Mouse (Mus musculus): ENCODE results near the gene Adamts17. TPM values are rescaled to one million over a fixed set of nuclear protein-coding genes. Genes with fewer than 3 reads are reported as not detected.

Gene Adamts17
- polyA plus RNA-seq, 1 experiment from 2014 or later, result 3.3 TPM

DNA sequence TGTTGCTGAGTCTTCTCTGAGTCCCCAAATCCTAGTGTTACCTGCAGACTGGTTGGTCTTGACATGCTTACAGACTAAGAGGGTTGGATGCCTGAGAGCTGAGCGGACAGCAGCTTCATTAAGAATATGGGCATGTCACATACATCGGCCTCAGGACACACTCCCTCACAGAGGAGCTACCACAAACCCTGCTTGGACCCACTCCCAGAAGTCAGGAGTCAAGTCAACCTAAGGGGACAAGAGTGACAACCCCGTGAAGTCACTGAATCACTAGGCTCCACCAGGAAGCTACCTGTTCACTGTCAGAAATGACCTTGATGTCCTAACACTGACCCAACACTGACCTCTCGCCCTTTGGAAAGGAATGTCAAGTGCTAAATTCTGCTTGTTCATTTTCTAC is 226.1 kb downstream of the Adamts17 start:
- Histone ChIP-seq H3K27me3 (replicated peaks; ENCODE audit: control insufficient read depth, insufficient read depth, low read length) (no peaks in the 10 kb centered on the region), H3K4me1 (ENCODE audit: control insufficient read depth, insufficient read depth, low read depth, low read length) (no peaks in the 10 kb centered on the region), H3K36me3 (ENCODE audit: control insufficient read depth, insufficient read depth, low read length) (no peaks in the 10 kb centered on the region), H3K9ac (ENCODE audit: low read depth, low read length) (no peak overlapping the region), H3K4me2 (ENCODE audit: low read length) (no peak overlapping the region), H3K9me3 (ENCODE audit: control insufficient read depth, low read length) (no peaks in the 10 kb centered on the region), H3K27ac (ENCODE audit: low read depth, low read length) (no peak overlapping the region), H3K4me3 (ENCODE audit: low read length) (no peak overlapping the region)
- WGBS, result 89% methylated on average over 4 of the region's 4 CpGs
- no peak for ATAC-seq

- no peaks in the 10 kb centered on the region for H3K4me1 ChIP-seq (ENCODE audit: control insufficient read depth, insufficient read depth, low read depth, low read length)
- H3K36me3 ChIP-seq (ENCODE audit: control insufficient read depth, insufficient read depth, low read length), result no peaks in the 10 kb centered on the region
- H3K4me3 ChIP-seq (ENCODE audit: low read length), result no peak overlapping the region
- H3K27me3 ChIP-seq (replicated peaks; ENCODE audit: control insufficient read depth, insufficient read depth, low read length), result no peaks in the 10 kb centered on the region
- no peak overlapping the region for H3K9ac ChIP-seq (ENCODE audit: low read depth, low read length)
- no peak overlapping the region for H3K27ac ChIP-seq (ENCODE audit: low read depth, low read length)
- WGBS, result 87% methylated on average over 10 of the region's 10 CpGs
- no peaks in the 10 kb centered on the region for H3K9me3 ChIP-seq (ENCODE audit: control insufficient read depth, low read length)
- ATAC-seq, result no peak
- no peak overlapping the region for H3K4me2 ChIP-seq (ENCODE audit: low read length)
Measured at GRCm38 (mm10) chr7:67072015-67072685, 232.6 kb downstream of the Adamts17 start.

- H3K4me3 ChIP-seq (ENCODE audit: low read length), result no peak overlapping the region
- H3K27ac ChIP-seq (ENCODE audit: low read depth, low read length), result no peak overlapping the region
- no peaks in the 10 kb centered on the region; the same call in 1 of the 2 replicates for H3K9me3 ChIP-seq (ENCODE audit: control insufficient read depth, low read length)
- H3K4me1 ChIP-seq (ENCODE audit: control insufficient read depth, insufficient read depth, low read depth, low read length), result no peaks in the 10 kb centered on the region; the same call in 1 of the 2 replicates
- WGBS, result 94% methylated on average over 10 of the region's 10 CpGs
- H3K4me2 ChIP-seq (ENCODE audit: low read length), result no peak overlapping the region
- H3K9ac ChIP-seq (ENCODE audit: low read depth, low read length), result no peak overlapping the region
- H3K36me3 ChIP-seq (ENCODE audit: control insufficient read depth, insufficient read depth, low read length), result no peaks in the 10 kb centered on the region
- ATAC-seq, result no peak
- H3K27me3 ChIP-seq (replicated peaks; ENCODE audit: control insufficient read depth, insufficient read depth, low read length), result no peaks in the 10 kb centered on the region
Measured at GRCm38 (mm10) chr7:67082751-67083150, 243.2 kb downstream of the Adamts17 start.

DNA sequence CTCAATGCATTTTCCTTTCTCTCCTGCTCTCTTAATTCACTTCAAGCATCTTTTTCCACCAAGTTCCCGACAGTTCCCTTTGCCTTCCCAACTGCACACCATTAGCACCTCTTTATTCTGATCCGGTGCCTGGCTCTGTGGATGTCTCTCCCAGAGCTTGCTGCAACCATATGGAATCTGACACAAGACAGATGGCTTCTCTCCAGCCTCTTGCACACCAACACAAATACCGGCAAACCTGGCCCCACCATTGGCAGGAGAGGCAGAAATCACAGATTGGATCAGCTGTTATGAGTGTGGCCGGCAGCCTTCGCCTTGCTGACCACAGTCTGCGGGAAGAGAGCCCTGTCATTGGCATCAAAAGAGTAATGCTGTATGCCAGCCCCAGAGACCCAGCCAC is 248.2 kb downstream of the Adamts17 start:
- WGBS, result 31% methylated on average over 6 of the region's 6 CpGs
- Histone ChIP-seq H3K4me3 (ENCODE audit: low read length) (no peak overlapping the region), H3K9me3 (ENCODE audit: control insufficient read depth, low read length) (no peaks in the 10 kb centered on the region; the same call in 1 of the 2 replicates), H3K27ac (ENCODE audit: low read depth, low read length) (no peak overlapping the region), H3K4me1 (ENCODE audit: control insufficient read depth, insufficient read depth, low read depth, low read length) (no peaks in the 10 kb centered on the region; the same call in 1 of the 2 replicates), H3K36me3 (ENCODE audit: control insufficient read depth, insufficient read depth, low read length) (no peaks in the 10 kb centered on the region), H3K4me2 (ENCODE audit: low read length) (no peak overlapping the region), H3K27me3 (replicated peaks; ENCODE audit: control insufficient read depth, insufficient read depth, low read length) (no peaks in the 10 kb centered on the region), H3K9ac (ENCODE audit: low read depth, low read length) (no peak overlapping the region)
- peak; percentile 83 for ATAC-seq

GRCm38 (mm10) chr7:67097096-67097495 is 257.6 kb downstream of the Adamts17 start:
- WGBS, result 81% methylated on average over 2 of the region's 2 CpGs
- no peaks in the 10 kb centered on the region for H3K4me1 ChIP-seq (ENCODE audit: control insufficient read depth, insufficient read depth, low read depth, low read length)

DNA sequence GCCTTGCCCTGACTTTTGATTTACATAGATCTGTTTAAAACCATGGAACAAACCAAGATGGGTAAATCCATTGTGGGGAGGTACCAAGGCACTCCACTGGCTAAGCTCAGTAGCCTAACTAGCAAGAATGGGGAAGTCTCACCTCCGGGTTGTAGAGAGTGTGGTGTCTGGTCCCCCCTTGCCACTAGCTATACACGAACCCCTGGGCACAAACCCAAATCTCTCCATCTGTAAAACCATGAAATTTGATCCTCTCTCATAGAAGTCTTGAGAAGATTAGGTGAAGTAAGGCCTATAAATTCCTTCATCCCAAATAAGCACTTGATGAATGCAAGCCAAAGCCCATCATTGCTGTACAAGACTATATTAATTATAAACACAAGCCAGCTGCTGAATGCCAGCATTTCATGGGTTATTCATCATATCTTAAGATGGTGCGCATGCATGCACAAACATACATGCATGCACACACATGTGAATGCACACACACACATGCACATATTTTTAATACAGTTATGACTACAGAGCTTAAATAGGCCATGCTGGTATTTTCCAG is 262.0 kb downstream of the Adamts17 start:
- ATAC-seq, result no peak
- Histone ChIP-seq H3K27me3 (replicated peaks; ENCODE audit: control insufficient read depth, insufficient read depth, low read length) (no peaks in the 10 kb centered on the region), H3K9ac (ENCODE audit: low read depth, low read length) (no peak overlapping the region), H3K36me3 (ENCODE audit: control insufficient read depth, insufficient read depth, low read length) (no peaks in the 10 kb centered on the region), H3K4me2 (ENCODE audit: low read length) (no peak overlapping the region), H3K27ac (ENCODE audit: low read depth, low read length) (no peak overlapping the region), H3K9me3 (ENCODE audit: control insufficient read depth, low read length) (no peaks in the 10 kb centered on the region), H3K4me1 (ENCODE audit: control insufficient read depth, insufficient read depth, low read depth, low read length) (no peaks in the 10 kb centered on the region), H3K4me3 (ENCODE audit: low read length) (no peak overlapping the region)
- WGBS, result 76% methylated on average over 3 of the region's 3 CpGs

More at GRCm38 (mm10) chr7:67097096-67097495, 257.6 kb downstream of the Adamts17 start:
- Histone ChIP-seq H3K27ac (ENCODE audit: low read depth, low read length) (no peak overlapping the region), H3K4me3 (ENCODE audit: low read length) (no peak overlapping the region), H3K27me3 (replicated peaks; ENCODE audit: control insufficient read depth, insufficient read depth, low read length) (no peaks in the 10 kb centered on the region), H3K9me3 (ENCODE audit: control insufficient read depth, low read length) (no peaks in the 10 kb centered on the region), H3K9ac (ENCODE audit: low read depth, low read length) (no peak overlapping the region), H3K4me2 (ENCODE audit: low read length) (no peak overlapping the region), H3K36me3 (ENCODE audit: control insufficient read depth, insufficient read depth, low read length) (no peaks in the 10 kb centered on the region)
- no peak for ATAC-seq

DNA sequence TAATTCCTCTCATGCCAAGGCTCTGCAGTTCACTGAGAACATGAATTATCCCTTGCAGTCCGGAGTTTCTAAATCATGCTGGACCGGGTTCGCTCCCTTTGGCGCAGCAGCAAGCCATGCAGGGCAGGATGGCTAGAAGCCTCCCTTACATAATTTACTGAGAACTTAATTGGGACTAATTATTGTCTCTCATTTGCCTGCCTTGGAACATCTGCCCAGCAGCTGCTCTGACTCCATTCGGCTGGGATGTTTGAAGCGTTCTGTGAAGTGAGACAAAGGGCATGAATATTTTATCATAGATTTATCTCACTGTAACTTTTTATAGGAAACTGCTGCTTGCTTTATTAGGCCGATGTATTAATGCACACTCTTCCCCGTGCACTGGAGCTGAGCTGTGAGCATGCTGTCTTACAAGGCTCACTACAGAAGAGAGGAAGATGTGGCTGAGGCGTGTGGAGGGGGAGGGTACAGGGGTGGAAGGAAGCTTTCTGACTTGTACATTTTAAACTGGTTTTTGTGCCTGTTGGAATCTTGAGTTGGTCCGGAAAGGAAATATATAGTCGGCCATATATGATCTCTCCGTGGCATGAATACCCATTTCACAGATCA is 271.1 kb downstream of the Adamts17 start:
- Histone ChIP-seq H3K9me3 (ENCODE audit: control insufficient read depth, low read length) (no peaks in the 10 kb centered on the region), H3K36me3 (ENCODE audit: control insufficient read depth, insufficient read depth, low read length) (no peaks in the 10 kb centered on the region), H3K9ac (ENCODE audit: low read depth, low read length) (no peak overlapping the region), H3K4me2 (ENCODE audit: low read length) (no peak overlapping the region), H3K4me3 (ENCODE audit: low read length) (no peak overlapping the region), H3K27me3 (replicated peaks; ENCODE audit: control insufficient read depth, insufficient read depth, low read length) (no peaks in the 10 kb centered on the region), H3K4me1 (ENCODE audit: control insufficient read depth, insufficient read depth, low read depth, low read length) (no peaks in the 10 kb centered on the region), H3K27ac (ENCODE audit: low read depth, low read length) (no peak overlapping the region)
- 67% methylated on average over 12 of the region's 12 CpGs for WGBS
- peak; percentile 86 for ATAC-seq

DNA sequence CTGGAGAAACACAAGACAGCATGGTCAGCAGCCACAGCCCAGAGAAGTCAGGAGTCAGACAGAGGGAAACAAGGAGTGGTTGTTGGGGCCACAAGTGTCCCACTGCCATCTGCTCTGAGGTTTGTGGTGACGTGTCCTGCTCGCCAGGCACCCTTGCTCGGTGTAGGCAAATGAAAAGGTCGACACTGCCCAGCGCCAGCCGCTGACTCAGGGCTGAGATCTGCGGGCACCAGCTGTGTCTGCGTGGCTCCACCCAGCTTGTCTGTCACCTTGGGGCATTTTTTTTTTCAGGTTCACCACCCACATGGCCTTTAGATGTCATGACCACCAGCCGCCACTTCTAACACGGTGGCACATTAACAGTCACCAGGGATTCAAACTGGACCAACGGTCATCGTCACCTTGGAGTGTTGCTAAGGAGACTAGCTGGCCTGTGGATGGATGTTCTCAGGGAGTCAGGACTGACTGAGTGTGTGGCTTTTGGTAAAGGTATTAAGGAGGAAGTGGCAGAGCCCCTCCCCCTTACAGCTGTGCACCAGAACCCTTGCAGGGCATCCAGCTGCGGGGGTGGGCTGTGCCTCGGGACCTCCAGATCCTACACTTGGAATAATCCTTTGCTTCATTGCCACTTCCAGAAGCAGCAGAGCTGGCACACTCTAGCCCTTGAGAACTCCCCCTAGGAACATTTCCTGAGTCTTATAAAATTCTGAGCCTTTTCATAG is 273.1 kb downstream of the Adamts17 start:
- 70% methylated on average over 14 of the region's 14 CpGs for WGBS

DNA sequence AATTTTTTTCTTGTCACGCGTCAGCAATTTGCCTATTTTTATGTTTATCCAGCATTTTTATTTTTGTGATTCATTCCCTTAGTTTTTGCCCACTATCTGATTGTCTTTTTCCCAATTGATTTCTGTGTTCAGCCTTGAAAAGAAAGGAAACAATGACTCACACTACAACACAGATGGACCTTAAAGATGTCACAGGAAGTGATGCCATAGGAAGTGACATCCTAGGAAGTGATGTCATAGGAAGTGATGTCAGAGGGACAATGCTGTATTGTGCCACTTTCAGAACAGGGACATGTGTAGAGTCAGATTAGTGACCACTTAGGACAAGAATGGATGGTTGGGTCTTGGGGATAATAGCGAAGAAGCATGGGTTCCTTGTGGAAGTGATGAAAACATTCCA is 274.5 kb downstream of the Adamts17 start:
- Histone ChIP-seq H3K4me3 (ENCODE audit: low read length) (no peak overlapping the region), H3K4me1 (ENCODE audit: control insufficient read depth, insufficient read depth, low read depth, low read length) (no peaks in the 10 kb centered on the region), H3K27me3 (replicated peaks; ENCODE audit: control insufficient read depth, insufficient read depth, low read length) (no peaks in the 10 kb centered on the region), H3K9ac (ENCODE audit: low read depth, low read length) (no peak overlapping the region), H3K4me2 (ENCODE audit: low read length) (no peak overlapping the region), H3K27ac (ENCODE audit: low read depth, low read length) (no peak overlapping the region), H3K9me3 (ENCODE audit: control insufficient read depth, low read length) (no peaks in the 10 kb centered on the region), H3K36me3 (ENCODE audit: control insufficient read depth, insufficient read depth, low read length) (no peaks in the 10 kb centered on the region)
- no peak for ATAC-seq
- 97% methylated on average over 3 of the region's 3 CpGs for WGBS

More for the DNA sequence above, 273.1 kb downstream of the Adamts17 start:
- H3K9ac ChIP-seq (ENCODE audit: low read depth, low read length), result no peak overlapping the region
- H3K9me3 ChIP-seq (ENCODE audit: control insufficient read depth, low read length), result no peaks in the 10 kb centered on the region
- ATAC-seq, result no peak
- no peak overlapping the region for H3K27ac ChIP-seq (ENCODE audit: low read depth, low read length)
- no peaks in the 10 kb centered on the region for H3K36me3 ChIP-seq (ENCODE audit: control insufficient read depth, insufficient read depth, low read length)
- H3K4me3 ChIP-seq (ENCODE audit: low read length), result no peak overlapping the region
- no peaks in the 10 kb centered on the region for H3K27me3 ChIP-seq (replicated peaks; ENCODE audit: control insufficient read depth, insufficient read depth, low read length)
- no peaks in the 10 kb centered on the region for H3K4me1 ChIP-seq (ENCODE audit: control insufficient read depth, insufficient read depth, low read depth, low read length)
- no peak overlapping the region for H3K4me2 ChIP-seq (ENCODE audit: low read length)
